Mouse (Mus musculus) right cerebral cortex, postnatal 36 days (tissue): ENCODE measurements at regions not wholly inside any gene's neighbourhood (a gene's known extent, or its start where the extent isn't known, plus 50 kb on each side); places are given as distances from the start of the nearest gene placed in this dataset.
"Not testable (repeated sequence)": the region's sequence is repeated elsewhere in the genome, so short reads cannot be mapped to it uniquely, and the experiment has no call there.

Experiments used
- DNase-seq, 2 experiments: peaks; one replicate each; pipeline ENCODE4 v3.0.0; 2022; ENCODE audit warnings: low spot score in 2 of 2, mixed read lengths in 1 of 2

DNA sequence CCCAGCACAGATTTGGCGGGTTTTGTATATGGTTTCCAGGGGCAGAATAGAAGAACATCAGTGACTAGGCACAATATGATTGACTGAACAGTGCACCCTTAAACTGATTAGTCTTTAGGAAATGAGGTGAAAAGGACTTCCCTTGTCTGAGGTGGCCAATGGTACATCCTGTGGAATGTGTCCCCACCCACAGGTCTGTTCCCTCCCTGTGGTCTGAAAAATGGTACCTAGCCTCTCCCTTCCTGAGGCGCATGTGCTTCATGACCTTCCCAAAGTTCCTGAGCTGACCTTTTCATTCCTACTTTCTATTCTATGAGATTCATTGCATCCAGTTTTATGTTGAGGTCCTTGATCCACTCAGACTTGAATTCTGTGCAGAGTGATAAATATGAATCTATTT, 76.0 kb downstream of the Zfp97 start:
- DNase-seq: not testable (repeated sequence)

DNA sequence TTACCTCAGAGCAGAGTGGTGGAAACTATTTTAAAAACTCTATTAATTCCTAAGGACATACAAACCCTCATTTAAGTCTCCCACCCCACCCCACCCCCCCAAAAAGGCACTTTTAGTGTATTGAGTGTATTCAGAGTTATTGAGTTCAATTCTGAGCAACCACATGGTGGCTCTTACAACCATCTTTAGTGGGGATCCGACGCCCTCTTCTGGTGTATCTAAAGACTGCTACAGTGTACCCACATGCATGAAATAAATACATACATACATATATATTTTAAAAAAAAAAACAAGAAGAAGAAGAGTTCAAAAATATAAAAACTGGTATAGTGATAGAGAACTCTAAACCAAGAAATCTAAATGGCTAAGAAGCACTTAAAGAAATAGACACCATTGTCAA, 107.9 kb downstream of the Zfp97 start:
- no peak for DNase-seq

DNA sequence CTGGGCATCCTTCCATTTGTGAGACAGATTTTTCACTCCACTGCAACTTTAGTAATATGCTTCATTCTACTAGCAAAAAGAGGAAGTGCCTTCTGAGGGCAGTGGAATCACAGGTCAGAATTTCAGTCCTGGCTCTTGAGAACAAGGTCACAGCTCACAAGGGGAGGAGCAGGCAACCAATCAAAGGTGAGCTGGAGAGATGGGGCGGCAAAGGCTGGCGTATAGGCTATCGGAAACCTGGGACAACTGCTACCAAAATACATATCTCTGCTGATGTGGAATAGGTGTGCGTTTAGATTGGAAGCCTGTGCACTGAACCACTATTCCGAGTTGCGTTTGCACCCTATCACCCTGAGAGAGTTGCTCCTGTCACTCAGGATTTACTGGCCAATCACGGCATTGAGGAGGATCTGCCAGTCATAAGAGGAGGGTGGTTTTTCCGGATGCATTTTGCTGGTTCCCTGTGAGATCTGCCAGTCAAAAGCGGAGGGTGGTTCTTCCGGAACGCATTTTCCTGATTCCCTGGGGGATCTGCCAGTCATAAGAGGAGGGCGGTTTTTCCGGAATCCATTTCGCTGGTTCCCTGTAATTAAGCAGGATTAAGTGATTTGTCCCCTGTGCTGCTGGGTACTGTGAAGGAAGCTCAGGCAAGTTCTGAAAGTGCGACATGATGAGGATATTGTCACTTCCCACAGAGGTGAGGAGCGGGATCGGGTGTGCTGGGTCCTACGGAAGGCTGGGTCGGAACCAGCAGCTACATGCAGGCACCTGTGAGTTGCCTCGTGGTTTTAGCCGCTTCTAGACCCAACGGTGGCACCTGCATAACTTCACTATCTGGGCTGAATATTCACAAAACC, 113.3 kb downstream of the Zfp97 start:
- DNase-seq: peak; percentile 87 to 94

DNA sequence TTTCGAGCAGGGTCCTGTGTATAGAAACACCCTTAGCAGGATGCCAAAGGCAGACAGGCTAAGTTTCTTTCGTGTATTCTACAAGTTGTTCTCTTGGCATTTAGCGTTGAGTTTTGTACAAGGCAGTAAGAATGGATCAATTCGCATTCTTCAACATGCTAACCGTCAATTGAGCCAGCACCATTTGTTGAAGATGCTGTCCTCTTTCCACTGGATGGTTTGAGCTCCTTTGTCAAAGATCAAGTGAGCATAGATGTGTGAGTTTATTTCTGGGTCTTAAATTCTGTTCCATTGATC, 113.9 kb downstream of the Zfp97 start:
- DNase-seq: not testable (repeated sequence)
